Mouse (Mus musculus): ENCODE measurements around the gene Pdcd1lg2. TPM values are rescaled to one million over a fixed set of nuclear protein-coding genes. Genes with fewer than 3 reads are reported as not detected.
A peak's percentile ranks its signal among the peaks of the same experiment; 100 is the strongest.

Gene Pdcd1lg2
- total and polyA plus RNA-seq, 2 experiments = 0.11 to 0.18 TPM

GRCm38 (mm10) chr19:29468941-29469685 lies 58.4 kb downstream of the Pdcd1lg2 start:
- WGBS = 62% methylated on average over 10 of the region's 10 CpGs
- TF ChIP-seq POLR2A (IDR thresholded peaks at IDR 0.05; ENCODE audit: extremely low read depth, insufficient read depth, low read length) = no peak
- TF ChIP-seq CTCF (IDR thresholded peaks at IDR 0.05; ENCODE audit: low read depth, low read length) = no peak
- DNase-seq (ENCODE audit: extremely low read depth, low read depth, low spot score) = no peak

DNA sequence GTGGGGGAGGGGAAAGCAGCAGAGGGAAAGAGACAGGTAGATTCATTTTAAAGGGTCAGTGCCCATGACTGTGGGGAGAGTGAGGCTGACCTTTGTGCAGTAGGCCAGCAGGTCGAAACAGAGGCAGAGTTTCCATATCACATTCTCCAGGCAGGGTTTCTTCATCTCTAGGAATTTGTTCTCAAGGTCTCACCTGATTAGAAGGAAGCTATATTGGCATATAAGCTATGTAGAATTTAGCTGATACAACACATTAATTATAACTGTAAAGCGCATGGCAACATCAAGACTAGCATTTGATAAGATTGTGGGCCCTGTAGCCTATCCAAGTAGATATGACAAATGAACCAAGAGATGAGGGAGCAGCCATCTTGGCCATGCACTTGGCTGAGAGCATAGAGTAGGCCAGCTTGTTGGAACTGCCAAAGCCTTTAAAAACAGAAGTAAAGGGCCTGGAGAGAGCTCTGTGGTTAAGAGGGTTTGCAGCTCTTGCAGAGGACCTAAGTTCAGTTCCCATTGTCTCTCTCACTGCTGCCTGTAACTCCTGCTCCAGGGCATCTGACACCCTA lies 59.1 kb downstream of the Pdcd1lg2 start:
- no peak for DNase-seq (ENCODE audit: extremely low read depth, low read depth, low spot score)
- H3K79me2 ChIP-seq (ENCODE audit: control insufficient read depth, insufficient read depth, low read length) = no peaks in the 10 kb centered on the region
- H3K9ac ChIP-seq (ENCODE audit: low read depth, low read length) = no peak overlapping the region
- no peak overlapping the region for H3K4me3 ChIP-seq (ENCODE audit: insufficient read depth, low read depth, low read length)
- peaks cover 5% of the 10 kb centered on the region; the same call in 1 of the 2 replicates for H3K4me1 ChIP-seq (ENCODE audit: control insufficient read depth, insufficient read depth, low read length)
- no peaks in the 10 kb centered on the region for H3K27me3 ChIP-seq (ENCODE audit: control insufficient read depth, insufficient read depth, low read length)
- no peaks in the 10 kb centered on the region for H3K36me3 ChIP-seq (ENCODE audit: control insufficient read depth, insufficient read depth, low read length)
- WGBS = 71% methylated on average over 2 of the region's 2 CpGs
- TF ChIP-seq CTCF (IDR thresholded peaks at IDR 0.05; ENCODE audit: low read depth, low read length) (no peak), POLR2A (IDR thresholded peaks at IDR 0.05; ENCODE audit: extremely low read depth, insufficient read depth, low read length) (no peak)
- H3K27ac ChIP-seq (replicated peaks; ENCODE audit: insufficient read depth, low read depth, low read length) = peak overlapping the region; percentile 56

More at GRCm38 (mm10) chr19:29468941-29469685, 58.4 kb downstream of the Pdcd1lg2 start:
- Histone ChIP-seq H3K79me2 (ENCODE audit: control insufficient read depth, insufficient read depth, low read length) (no peaks in the 10 kb centered on the region), H3K9ac (ENCODE audit: low read depth, low read length) (no peak overlapping the region), H3K27ac (replicated peaks; ENCODE audit: insufficient read depth, low read depth, low read length) (peak overlapping the region; percentile 56), H3K4me1 (ENCODE audit: control insufficient read depth, insufficient read depth, low read length) (peaks cover 5% of the 10 kb centered on the region; the same call in 1 of the 2 replicates), H3K27me3 (ENCODE audit: control insufficient read depth, insufficient read depth, low read length) (no peaks in the 10 kb centered on the region), H3K4me3 (ENCODE audit: insufficient read depth, low read depth, low read length) (no peak overlapping the region), H3K36me3 (ENCODE audit: control insufficient read depth, insufficient read depth, low read length) (no peaks in the 10 kb centered on the region)

DNA sequence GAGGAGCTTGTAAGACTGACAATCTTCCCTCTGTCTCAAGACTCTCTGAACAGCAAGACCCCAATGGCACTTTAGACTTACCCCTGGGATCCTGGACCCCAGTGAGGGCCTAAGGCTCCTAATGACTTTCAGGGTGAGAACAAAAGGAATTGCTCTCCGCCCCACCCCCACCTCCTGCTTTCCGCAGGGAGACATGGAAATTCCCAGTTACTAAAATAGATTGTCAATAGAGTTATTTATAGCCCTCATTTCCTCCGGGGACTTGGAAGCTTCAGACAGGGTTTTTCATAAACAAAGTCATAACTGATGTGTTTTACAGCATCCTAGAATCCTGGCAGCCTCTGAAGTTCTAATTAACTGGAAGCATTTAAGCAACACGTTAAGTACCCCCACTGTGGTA lies 59.9 kb downstream of the Pdcd1lg2 start:
- no peak for TF ChIP-seq CTCF (IDR thresholded peaks at IDR 0.05; ENCODE audit: low read depth, low read length)
- TF ChIP-seq POLR2A (IDR thresholded peaks at IDR 0.05; ENCODE audit: extremely low read depth, insufficient read depth, low read length) = no peak
- Histone ChIP-seq H3K4me1 (ENCODE audit: control insufficient read depth, insufficient read depth, low read length) (peaks cover 5% of the 10 kb centered on the region; the same call in 1 of the 2 replicates), H3K36me3 (ENCODE audit: control insufficient read depth, insufficient read depth, low read length) (no peaks in the 10 kb centered on the region), H3K27me3 (ENCODE audit: control insufficient read depth, insufficient read depth, low read length) (no peaks in the 10 kb centered on the region), H3K4me3 (ENCODE audit: insufficient read depth, low read depth, low read length) (no peak overlapping the region), H3K9ac (ENCODE audit: low read depth, low read length) (no peak overlapping the region), H3K27ac (replicated peaks; ENCODE audit: insufficient read depth, low read depth, low read length) (peak overlapping the region; percentile 59), H3K79me2 (ENCODE audit: control insufficient read depth, insufficient read depth, low read length) (no peaks in the 10 kb centered on the region)
- no peak for DNase-seq (ENCODE audit: extremely low read depth, low read depth, low spot score)
- WGBS = 59% methylated on average over 4 of the region's 4 CpGs

GRCm38 (mm10) chr19:29472424-29472823 lies 61.7 kb downstream of the Pdcd1lg2 start:
- Histone ChIP-seq H3K4me3 (ENCODE audit: insufficient read depth, low read depth, low read length) (no peak overlapping the region), H3K4me1 (ENCODE audit: control insufficient read depth, insufficient read depth, low read length) (peaks cover 5% of the 10 kb centered on the region; the same call in 1 of the 2 replicates), H3K27ac (replicated peaks; ENCODE audit: insufficient read depth, low read depth, low read length) (no peak overlapping the region), H3K36me3 (ENCODE audit: control insufficient read depth, insufficient read depth, low read length) (no peaks in the 10 kb centered on the region), H3K9ac (ENCODE audit: low read depth, low read length) (no peak overlapping the region), H3K27me3 (ENCODE audit: control insufficient read depth, insufficient read depth, low read length) (no peaks in the 10 kb centered on the region), H3K79me2 (ENCODE audit: control insufficient read depth, insufficient read depth, low read length) (no peaks in the 10 kb centered on the region)
- no peak for DNase-seq (ENCODE audit: extremely low read depth, low read depth, low spot score)
- WGBS = 75% methylated on average over 8 of the region's 8 CpGs
- no peak for TF ChIP-seq POLR2A (IDR thresholded peaks at IDR 0.05; ENCODE audit: extremely low read depth, insufficient read depth, low read length)
- no peak for TF ChIP-seq CTCF (IDR thresholded peaks at IDR 0.05; ENCODE audit: low read depth, low read length)

GRCm38 (mm10) chr19:29472946-29473345 lies 62.2 kb downstream of the Pdcd1lg2 start:
- Histone ChIP-seq H3K27ac (replicated peaks; ENCODE audit: insufficient read depth, low read depth, low read length) (no peak overlapping the region), H3K79me2 (ENCODE audit: control insufficient read depth, insufficient read depth, low read length) (no peaks in the 10 kb centered on the region), H3K4me1 (ENCODE audit: control insufficient read depth, insufficient read depth, low read length) (peaks cover 5% of the 10 kb centered on the region; the same call in 1 of the 2 replicates), H3K36me3 (ENCODE audit: control insufficient read depth, insufficient read depth, low read length) (no peaks in the 10 kb centered on the region), H3K4me3 (ENCODE audit: insufficient read depth, low read depth, low read length) (no peak overlapping the region), H3K9ac (ENCODE audit: low read depth, low read length) (no peak overlapping the region), H3K27me3 (ENCODE audit: control insufficient read depth, insufficient read depth, low read length) (no peaks in the 10 kb centered on the region)
- no peak for DNase-seq (ENCODE audit: extremely low read depth, low read depth, low spot score)
- TF ChIP-seq POLR2A (IDR thresholded peaks at IDR 0.05; ENCODE audit: extremely low read depth, insufficient read depth, low read length) (no peak), CTCF (IDR thresholded peaks at IDR 0.05; ENCODE audit: low read depth, low read length) (no peak)
- 80% methylated on average over 5 of the region's 5 CpGs for WGBS

GRCm38 (mm10) chr19:29474803-29475202 lies 64.1 kb downstream of the Pdcd1lg2 start:
- 79% methylated on average over 2 of the region's 2 CpGs for WGBS
- Histone ChIP-seq H3K27ac (replicated peaks; ENCODE audit: insufficient read depth, low read depth, low read length) (no peak overlapping the region), H3K36me3 (ENCODE audit: control insufficient read depth, insufficient read depth, low read length) (no peaks in the 10 kb centered on the region), H3K4me1 (ENCODE audit: control insufficient read depth, insufficient read depth, low read length) (no peaks in the 10 kb centered on the region), H3K27me3 (ENCODE audit: control insufficient read depth, insufficient read depth, low read length) (no peaks in the 10 kb centered on the region), H3K9ac (ENCODE audit: low read depth, low read length) (no peak overlapping the region), H3K4me3 (ENCODE audit: insufficient read depth, low read depth, low read length) (no peak overlapping the region), H3K79me2 (ENCODE audit: control insufficient read depth, insufficient read depth, low read length) (no peaks in the 10 kb centered on the region)
- no peak for DNase-seq (ENCODE audit: extremely low read depth, low read depth, low spot score)
- no peak for TF ChIP-seq CTCF (IDR thresholded peaks at IDR 0.05; ENCODE audit: low read depth, low read length)
- TF ChIP-seq POLR2A (IDR thresholded peaks at IDR 0.05; ENCODE audit: extremely low read depth, insufficient read depth, low read length) = no peak
